Mouse (Mus musculus) yolk sac, embryonic 10.5 days (tissue): ENCODE results near the gene Slc9b1.

Source experiments
- DNase-seq: peaks from one replicate; pipeline ENCODE4 v3.0.0-alpha.2; 2017; ENCODE audit warnings: low spot score

Gene Slc9b1

GRCm38 (mm10) chr3:135347739-135348264 is at the start of gene Slc9b1:
Gene Slc9b1, plus strand, starts transcription at chr3:135348029.
- no peak for DNase-seq

DNA sequence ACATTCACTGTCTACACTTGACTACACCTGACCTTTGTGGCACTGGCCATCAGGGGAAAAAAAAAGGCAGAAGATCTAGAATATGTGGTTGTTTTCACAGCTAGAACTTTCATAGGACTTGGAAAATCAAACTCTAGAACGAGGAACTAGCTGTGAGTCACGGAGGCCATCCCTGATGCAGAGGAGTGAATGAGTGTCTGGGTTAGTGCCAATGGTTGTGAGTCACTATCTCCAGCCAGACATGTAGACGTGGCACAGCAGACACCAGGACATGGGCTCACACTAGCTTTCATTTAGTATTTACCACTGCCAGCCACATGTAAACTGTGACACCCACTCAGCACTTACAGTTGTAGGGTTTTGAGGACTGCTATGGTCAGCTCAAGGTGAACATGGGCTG is 49.3 kb upstream of the Slc9b1 start:
- no peak for DNase-seq

DNA sequence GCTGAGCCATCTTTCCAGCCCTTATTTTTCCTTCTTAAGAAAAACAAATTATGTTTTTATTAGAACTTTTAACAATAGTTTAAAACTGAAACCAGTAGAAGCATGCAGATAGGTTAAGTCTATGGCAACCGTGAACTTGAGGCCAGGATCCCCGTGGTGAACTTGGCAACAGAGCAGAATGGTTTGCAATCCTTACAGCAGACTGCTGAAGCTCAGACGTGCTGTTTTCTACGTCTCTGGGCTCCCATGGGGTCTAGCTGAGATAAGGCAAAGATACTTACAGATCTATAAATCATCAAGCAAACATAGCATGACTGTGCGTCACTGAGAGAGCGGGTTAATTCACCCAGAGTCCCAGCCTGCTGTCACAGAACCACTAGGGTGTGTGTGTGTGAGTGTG is 47.7 kb upstream of the Slc9b1 start:
- DNase-seq, result no peak

GRCm38 (mm10) chr3:135304060-135304459 is 43.8 kb upstream of the Slc9b1 start:
- no peak for DNase-seq

DNA sequence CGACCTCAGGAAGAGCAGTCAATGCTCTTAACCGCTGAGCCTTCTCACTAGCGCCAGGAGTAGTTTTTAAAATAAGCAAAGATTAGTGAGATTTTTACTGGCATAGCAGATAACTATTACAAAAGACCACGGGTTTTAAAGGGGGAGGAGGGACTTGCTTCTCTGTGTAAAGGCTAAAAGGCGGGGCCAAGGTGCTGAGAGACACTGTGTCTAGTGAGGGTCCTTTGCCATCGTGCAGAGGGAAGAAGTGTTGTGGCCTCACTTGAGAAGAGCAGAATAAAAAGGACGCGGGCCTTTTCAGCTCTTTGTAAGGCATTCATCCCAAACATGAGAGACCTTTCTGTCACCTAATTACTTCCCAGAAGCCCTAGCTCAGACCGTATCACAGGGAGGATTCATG is 43.3 kb upstream of the Slc9b1 start:
- DNase-seq, result no peak

- peak; percentile 61 for DNase-seq
Observed at GRCm38 (mm10) chr3:135307411-135308259, 40.2 kb upstream of the Slc9b1 start, which contains the start of gene Slc9b2. Gene Slc9b2, plus strand, starts transcription at chr3:135307700.

- DNase-seq, result no peak
Observed at GRCm38 (mm10) chr3:135312916-135313491, 34.8 kb upstream of the Slc9b1 start.

DNA sequence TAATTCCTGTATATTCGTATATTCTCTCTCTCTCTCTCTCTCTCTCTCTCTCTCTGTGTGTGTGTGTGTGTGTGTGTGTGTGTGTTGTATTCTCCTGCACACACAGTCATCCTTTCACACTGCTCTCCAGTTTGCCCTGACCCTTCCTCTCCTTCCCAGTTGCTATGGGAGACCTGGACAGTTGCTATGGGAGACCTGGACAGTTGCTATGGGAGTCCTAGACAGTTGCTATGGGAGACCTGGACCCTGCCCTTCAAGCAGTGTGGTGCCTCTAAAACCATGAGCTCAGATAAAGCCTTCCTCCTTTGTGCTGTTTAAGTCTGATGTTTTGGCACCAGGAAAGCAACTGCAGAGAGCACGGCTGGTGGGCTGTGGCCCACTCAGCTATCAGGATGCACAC is 34.1 kb upstream of the Slc9b1 start:
- DNase-seq, result no peak

DNA sequence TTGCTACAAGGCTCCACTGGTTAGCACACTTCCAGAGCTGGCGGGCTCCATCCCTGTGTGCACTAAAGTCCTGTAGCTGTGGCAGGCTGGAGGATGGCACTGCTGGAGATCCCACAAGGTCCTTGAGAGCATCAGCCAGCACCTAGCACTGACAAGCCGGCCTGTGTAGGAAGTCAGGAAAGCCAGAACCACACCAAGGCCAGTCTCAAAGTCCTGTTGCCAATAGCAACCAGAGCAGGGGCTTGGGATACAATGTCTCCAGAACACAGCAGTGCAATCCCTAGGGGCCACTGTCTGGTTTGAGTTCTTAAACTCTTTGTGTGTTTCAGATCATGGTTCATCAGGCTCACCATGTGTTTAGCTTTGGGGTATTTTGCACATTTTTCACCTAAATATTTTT is 33.0 kb upstream of the Slc9b1 start:
- no peak for DNase-seq

DNA sequence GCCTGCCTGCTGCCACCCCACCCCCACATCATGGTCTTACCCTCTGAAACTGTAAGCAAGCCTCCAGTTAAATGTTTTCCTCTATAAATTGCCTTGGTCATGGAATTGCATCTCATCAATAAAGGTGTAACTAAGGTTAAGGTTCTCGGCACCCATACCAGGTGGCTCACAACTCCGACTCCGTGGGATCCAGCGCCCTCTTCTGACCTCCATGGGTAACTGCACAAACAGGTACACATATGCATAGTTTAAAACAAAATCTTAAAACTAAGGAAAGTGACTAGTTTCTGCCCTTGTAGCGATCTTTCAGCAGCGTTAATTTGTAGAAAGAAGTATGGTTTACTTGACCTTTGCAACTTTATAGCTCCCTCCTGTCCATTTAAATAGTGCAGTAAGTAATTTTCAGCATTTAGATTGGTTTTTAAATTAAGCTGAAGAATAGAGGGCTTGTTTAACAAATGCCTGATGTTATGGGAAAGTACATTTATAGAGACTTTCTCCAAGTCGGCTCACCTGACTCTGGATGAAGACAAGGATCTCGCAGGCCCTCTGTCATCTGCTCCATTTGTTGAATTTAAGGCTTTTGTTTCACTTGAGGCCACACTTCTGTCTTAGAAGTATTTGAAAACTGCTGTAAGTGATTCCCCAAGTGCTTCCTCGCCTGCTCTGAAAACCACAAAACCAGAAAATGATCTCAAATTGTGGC is 32.0 kb upstream of the Slc9b1 start:
- no peak for DNase-seq

GRCm38 (mm10) chr3:135318331-135318730 is 29.5 kb upstream of the Slc9b1 start:
- no peak for DNase-seq

DNA sequence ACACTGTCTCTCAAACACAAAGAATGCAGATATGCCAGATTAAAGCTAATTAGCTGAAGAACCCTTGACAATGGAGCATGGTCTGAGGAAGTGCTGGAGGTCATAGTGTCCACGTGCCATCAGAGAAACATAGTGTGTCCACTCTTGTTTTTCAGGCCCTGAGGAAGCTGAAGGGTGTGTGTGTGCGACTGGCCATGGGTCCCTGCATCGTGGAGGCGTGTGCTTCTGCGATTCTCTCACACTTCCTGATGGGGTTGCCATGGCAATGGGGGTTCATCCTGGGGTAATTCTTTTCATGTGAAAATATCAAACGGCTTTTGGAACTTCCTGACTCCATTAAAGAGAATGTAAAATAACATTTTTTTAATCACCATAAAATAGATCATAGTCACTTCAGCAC is 23.5 kb upstream of the Slc9b1 start:
- no peak for DNase-seq

DNA sequence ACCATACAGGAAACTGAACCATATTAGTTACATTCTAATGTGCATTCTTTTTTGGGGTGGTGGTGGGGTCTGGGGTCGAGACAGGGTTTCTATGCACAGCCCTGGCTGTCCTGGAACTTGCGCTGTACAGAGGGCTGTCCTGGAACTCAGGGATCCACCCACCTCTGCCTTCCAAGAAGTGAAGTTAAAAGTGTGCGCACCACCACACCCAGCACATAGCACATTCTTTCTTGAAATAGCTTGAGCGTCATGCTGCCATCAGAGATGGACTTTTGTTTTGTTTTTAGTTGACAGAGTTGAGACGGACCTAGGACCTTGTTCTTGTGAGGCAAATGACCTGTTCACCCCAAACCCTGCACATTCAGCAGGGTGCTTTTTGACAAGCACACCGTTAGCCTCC is 20.7 kb upstream of the Slc9b1 start:
- DNase-seq, result no peak

GRCm38 (mm10) chr3:135327601-135328000 is 20.2 kb upstream of the Slc9b1 start:
- no peak for DNase-seq

GRCm38 (mm10) chr3:135328560-135328959 is 19.3 kb upstream of the Slc9b1 start:
- no peak for DNase-seq

DNA sequence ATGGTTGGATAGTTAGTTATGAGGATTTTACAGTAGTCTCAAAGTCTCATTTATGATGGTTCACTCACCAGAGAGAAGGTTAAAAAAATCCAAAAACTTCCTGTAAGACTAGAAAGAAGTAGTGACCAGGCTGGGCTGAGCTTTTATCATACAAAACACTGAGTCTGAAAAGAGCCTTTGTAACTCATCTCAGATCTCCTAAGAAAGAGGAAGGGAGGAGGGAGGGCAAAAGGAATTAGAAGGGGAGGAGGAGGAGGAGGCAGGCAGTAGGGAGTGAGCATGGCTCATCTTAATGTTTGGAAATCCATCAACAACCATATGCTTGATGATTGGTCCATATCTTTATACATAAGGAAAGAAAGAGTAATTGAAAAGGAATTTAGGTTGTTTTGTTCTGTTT is 15.1 kb upstream of the Slc9b1 start:
- DNase-seq, result no peak

- no peak for DNase-seq
Observed at GRCm38 (mm10) chr3:135333763-135334162, 14.1 kb upstream of the Slc9b1 start.

GRCm38 (mm10) chr3:135349022-135349421 is 1.2 kb downstream of the Slc9b1 start:
- no peak for DNase-seq

GRCm38 (mm10) chr3:135351857-135352256 is 4.0 kb downstream of the Slc9b1 start:
- no peak for DNase-seq

GRCm38 (mm10) chr3:135357394-135357793 is 9.6 kb downstream of the Slc9b1 start:
- no peak for DNase-seq

DNA sequence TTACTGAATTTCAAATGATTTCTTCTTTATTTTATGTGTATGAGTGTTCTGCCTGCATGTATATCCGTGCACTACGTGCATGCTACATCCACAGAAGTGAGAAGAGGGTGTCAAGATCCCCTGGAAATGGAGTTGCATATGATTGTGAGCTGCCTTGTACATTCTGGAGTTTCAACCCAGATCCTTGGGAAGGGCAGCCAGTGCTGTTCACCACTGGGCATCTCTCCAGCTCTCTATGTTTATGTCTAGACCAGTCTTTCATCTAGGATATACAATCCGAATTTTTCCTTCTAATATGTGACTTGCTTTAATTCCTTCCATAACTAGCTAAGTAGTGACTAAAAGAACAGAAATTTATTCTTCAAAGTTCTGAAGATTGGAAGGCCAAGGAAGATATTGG is 28.0 kb downstream of the Slc9b1 start:
- DNase-seq, result no peak

DNA sequence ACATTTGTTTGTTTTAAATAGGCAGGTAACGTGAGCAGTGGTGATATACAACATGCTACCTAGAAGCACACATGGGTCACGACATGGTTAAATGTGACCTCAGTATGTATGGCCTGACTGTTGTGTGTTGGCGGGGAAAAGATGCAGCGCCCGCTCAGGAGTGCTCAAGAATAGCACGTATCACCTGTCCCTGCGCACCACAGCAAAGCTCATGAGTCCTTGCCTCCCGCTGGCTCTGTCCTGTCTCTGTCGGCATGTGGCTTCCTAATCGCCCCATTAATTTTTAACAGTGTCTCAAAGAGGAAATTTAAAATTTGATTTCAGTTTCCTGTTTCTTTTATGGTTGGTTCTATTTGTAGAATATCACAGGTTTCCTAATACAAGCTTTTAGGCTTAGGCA is 29.6 kb downstream of the Slc9b1 start:
- DNase-seq, result no peak

DNA sequence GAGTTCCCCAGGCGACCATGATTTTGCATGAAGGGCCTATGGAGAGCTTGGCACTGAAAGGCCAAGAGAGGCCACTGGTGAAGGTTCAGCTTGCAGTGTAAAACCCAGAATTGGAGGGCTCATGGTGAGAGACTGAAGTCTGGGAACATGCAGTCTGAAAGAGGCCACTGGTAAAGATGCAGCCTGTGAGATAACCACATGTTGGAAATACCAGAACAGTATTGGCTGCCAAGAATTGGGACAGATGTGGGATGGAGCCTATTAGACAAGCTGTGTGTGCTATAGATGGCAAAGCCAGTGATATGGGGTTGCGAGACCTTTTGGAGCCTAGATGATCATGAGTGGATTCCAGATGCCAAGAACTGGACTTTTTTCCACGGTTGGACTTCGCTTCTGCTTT is 32.0 kb downstream of the Slc9b1 start:
- DNase-seq, result no peak
